Mouse (Mus musculus) cerebellum, adult 11-12 months (tissue): ENCODE measurements around the gene Shisa7.
"Not testable (repeated sequence)": the region's sequence is repeated elsewhere in the genome, so short reads cannot be mapped to it uniquely, and the experiment has no call there.

Experiments used
- DNase-seq: peaks from one replicate; pipeline ENCODE4 v3.0.0; 2022

The Shisa7 gene

GRCm38 (mm10) chr7:4844245-4844916, at the start of gene Shisa7:
Gene Shisa7 (minus strand): TSS chr7:4844696.
- no peak for DNase-seq

GRCm38 (mm10) chr7:4886680-4887079, 42.2 kb upstream of the Shisa7 start:
- no peak for DNase-seq

GRCm38 (mm10) chr7:4879036-4879435, 34.5 kb upstream of the Shisa7 start:
- not testable (repeated sequence) for DNase-seq

GRCm38 (mm10) chr7:4878186-4878585, 33.7 kb upstream of the Shisa7 start:
- DNase-seq = no peak

- DNase-seq = peak; percentile 36
Measured at GRCm38 (mm10) chr7:4877226-4877625, 32.7 kb upstream of the Shisa7 start.

GRCm38 (mm10) chr7:4876753-4877221, 32.3 kb upstream of the Shisa7 start, which contains the start of gene Isoc2a:
Gene Isoc2a (plus strand): TSS chr7:4877153.
- peak; percentile 94 for DNase-seq

- DNase-seq = no peak
Measured at GRCm38 (mm10) chr7:4870133-4870532, 25.6 kb upstream of the Shisa7 start, which contains the start of gene Isoc2b. Gene Isoc2b (minus strand): TSS chr7:4870258.

- no peak for DNase-seq
Measured at GRCm38 (mm10) chr7:4866631-4867180, 22.2 kb upstream of the Shisa7 start.

GRCm38 (mm10) chr7:4865579-4866493, 21.3 kb upstream of the Shisa7 start:
- peak; percentile 98 for DNase-seq

- peak; percentile 59 for DNase-seq
Measured at GRCm38 (mm10) chr7:4865090-4865489, 20.6 kb upstream of the Shisa7 start.

- no peak for DNase-seq
Measured at GRCm38 (mm10) chr7:4864130-4864845, 19.8 kb upstream of the Shisa7 start.

GRCm38 (mm10) chr7:4863541-4864080, 19.1 kb upstream of the Shisa7 start:
- DNase-seq = no peak

GRCm38 (mm10) chr7:4863041-4863440, 18.5 kb upstream of the Shisa7 start:
- peak; percentile 61 for DNase-seq

GRCm38 (mm10) chr7:4860926-4861325, 16.4 kb upstream of the Shisa7 start:
- DNase-seq = not testable (repeated sequence)

GRCm38 (mm10) chr7:4859418-4859978, 15.0 kb upstream of the Shisa7 start:
- DNase-seq = no peak

- DNase-seq = no peak
Measured at GRCm38 (mm10) chr7:4857321-4857720, 12.8 kb upstream of the Shisa7 start.

- DNase-seq = no peak
Measured at GRCm38 (mm10) chr7:4856508-4856907, 12.0 kb upstream of the Shisa7 start.

GRCm38 (mm10) chr7:4853613-4854012, 9.1 kb upstream of the Shisa7 start:
- DNase-seq = no peak

- no peak for DNase-seq
Measured at GRCm38 (mm10) chr7:4851315-4851688, 6.8 kb upstream of the Shisa7 start.

GRCm38 (mm10) chr7:4850621-4851314, 6.3 kb upstream of the Shisa7 start:
- no peak for DNase-seq

GRCm38 (mm10) chr7:4849372-4849771, 4.9 kb upstream of the Shisa7 start:
- DNase-seq = no peak
